Mouse (Mus musculus): ENCODE measurements around the gene Sult1b1.

DNA sequence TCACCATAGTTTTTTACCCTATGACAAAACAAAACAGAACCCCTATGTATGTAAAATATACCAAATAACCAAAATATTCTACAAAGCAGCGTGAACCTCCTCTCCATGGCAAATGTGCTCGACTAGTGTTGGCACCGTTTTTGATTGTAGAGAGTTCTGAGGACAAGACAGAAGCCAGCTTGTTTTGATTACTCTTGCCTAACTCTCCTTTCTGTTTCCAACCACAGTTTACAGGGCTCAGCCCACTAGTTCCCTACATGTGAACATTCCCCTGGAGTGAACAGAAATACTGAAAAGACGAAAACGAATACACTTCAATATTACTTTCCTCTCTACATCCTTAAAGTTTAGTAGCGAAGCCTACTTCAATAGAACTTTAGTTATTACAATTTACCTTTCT lies 34.8 kb upstream of the Sult1b1 start:
- TF ChIP-seq CTCF (IDR thresholded peaks at IDR 0.05; ENCODE audit: borderline replicate concordance, extremely low read depth, insufficient read depth, insufficient read length) (no peak), POLR2A (IDR thresholded peaks at IDR 0.05; ENCODE audit: borderline replicate concordance, extremely low read depth, insufficient read depth, insufficient read length, poor library complexity, severe bottlenecking) (no peak)
